Mouse (Mus musculus) kidney, embryonic 14.5 days (tissue): ENCODE measurements around the gene Srf. TPM values are rescaled to one million over a fixed set of nuclear protein-coding genes. Genes with fewer than 3 reads are reported as not detected.
A peak's percentile ranks its signal among the peaks of the same experiment; 100 is the strongest.
"Not testable (repeated sequence)": the region's sequence is repeated elsewhere in the genome, so short reads cannot be mapped to it uniquely, and the experiment has no call there.

Source experiments
- ATAC-seq: fragments of 200-750 bp; cut with Nextera tagmentation; 2 replicates; pipeline ENCODE4 v1.8.0; 2017; ENCODE audit warnings: moderate number of reproducible peaks, mild to moderate bottlenecking, moderate TSS enrichment, moderate library complexity; ENCODE audit not compliant: low FRiP score, low TSS enrichment
- H3K27ac ChIP-seq: fragments of 300-500 bp; sonication (generic); 2 replicates; pipeline ENCODE4 v1.5.1; 2014; ENCODE audit warnings: low read depth, mild to moderate bottlenecking, low read length, moderate library complexity, mixed read lengths
- H3K27me3 ChIP-seq: fragments of 300-500 bp; sonication (generic); 2 replicates; pipeline ENCODE4 v1.6.1; 2014; ENCODE audit warnings: mild to moderate bottlenecking, low read length; ENCODE audit not compliant: control insufficient read depth, insufficient read depth
- H3K36me3 ChIP-seq: fragments of 300-500 bp; sonication (generic); 2 replicates; pipeline ENCODE4 v1.6.1; 2014; ENCODE audit warnings: low read length, mixed read lengths; ENCODE audit not compliant: control insufficient read depth, insufficient read depth
- H3K4me1 ChIP-seq: fragments of 300-500 bp; sonication (generic); 2 replicates; pipeline ENCODE4 v1.6.1; 2014; ENCODE audit warnings: low read length, mixed read lengths; ENCODE audit not compliant: control insufficient read depth, insufficient read depth
- H3K4me2 ChIP-seq: fragments of 300-500 bp; sonication (generic); replicated peaks from 2 replicates; pipeline ENCODE4 v1.6.1; 2014; ENCODE audit warnings: low read depth, mild to moderate bottlenecking, low read length
- H3K4me3 ChIP-seq: fragments of 300-500 bp; sonication (generic); 2 replicates; pipeline ENCODE4 v1.5.1; 2014; ENCODE audit warnings: mild to moderate bottlenecking, low read length
- H3K9ac ChIP-seq: fragments of 300-500 bp; sonication (generic); 2 replicates; pipeline ENCODE4 v1.6.1; 2014; ENCODE audit warnings: low read depth, mild to moderate bottlenecking, low read length, moderate library complexity
- H3K9me3 ChIP-seq: fragments of 300-500 bp; sonication (generic); 2 replicates; pipeline ENCODE4 v1.6.1; 2016; ENCODE audit warnings: low read length; ENCODE audit not compliant: control insufficient read depth
- WGBS: fragments of 180-500 bp; shearing (Covaris S2); extraction: QIAGEN DNeasy Blood & Tissue Kit; methylation state at CpG from one replicate; pipeline ENCODE4 v1.1.7; 2014; 5-methylcytosine and 5-hydroxymethylcytosine counted together
- polyA plus RNA-seq: library from polyadenylated mRNA; unstranded; fragments of >200 nt; fragmentation: Nextera tagmentation; extraction: Ambion mirVana; gene quantifications from 2 replicates; pipeline ENCODE4 v1.2.1, GENCODE M21; 2014

Gene Srf
- polyA plus RNA-seq, 1 experiment from 2014 or later, result 10.3 TPM

DNA sequence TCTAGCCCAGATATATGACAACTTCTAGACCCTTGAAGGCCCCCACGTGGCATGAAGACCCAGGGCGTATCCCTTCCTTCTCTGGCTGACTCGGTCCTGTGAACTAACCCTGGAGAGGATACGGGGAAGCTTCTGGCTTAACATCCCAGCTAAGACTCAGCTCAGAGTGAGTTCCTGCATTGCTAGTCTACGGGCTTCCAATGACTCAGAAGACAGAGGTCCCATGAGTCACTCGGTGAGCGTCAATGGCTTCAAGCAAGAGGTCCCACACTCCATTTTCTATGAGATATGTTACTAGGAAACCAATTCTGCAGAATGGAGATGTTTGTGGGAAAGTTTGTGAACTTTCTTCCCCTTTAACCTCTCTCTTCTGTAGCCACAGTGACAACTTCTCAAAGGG lies 18.6 kb upstream of the Srf start:
- Histone ChIP-seq H3K36me3 (peaks cover 88% of the 10 kb centered on the region), H3K27ac (no peak overlapping the region), H3K4me3 (no peak overlapping the region), H3K27me3 (no peaks in the 10 kb centered on the region), H3K9me3 (no peaks in the 10 kb centered on the region), H3K4me2 (no peak overlapping the region), H3K4me1 (no peaks in the 10 kb centered on the region), H3K9ac (no peak overlapping the region)
- no peak for ATAC-seq
- WGBS, result 90% methylated on average over 7 of the region's 7 CpGs

DNA sequence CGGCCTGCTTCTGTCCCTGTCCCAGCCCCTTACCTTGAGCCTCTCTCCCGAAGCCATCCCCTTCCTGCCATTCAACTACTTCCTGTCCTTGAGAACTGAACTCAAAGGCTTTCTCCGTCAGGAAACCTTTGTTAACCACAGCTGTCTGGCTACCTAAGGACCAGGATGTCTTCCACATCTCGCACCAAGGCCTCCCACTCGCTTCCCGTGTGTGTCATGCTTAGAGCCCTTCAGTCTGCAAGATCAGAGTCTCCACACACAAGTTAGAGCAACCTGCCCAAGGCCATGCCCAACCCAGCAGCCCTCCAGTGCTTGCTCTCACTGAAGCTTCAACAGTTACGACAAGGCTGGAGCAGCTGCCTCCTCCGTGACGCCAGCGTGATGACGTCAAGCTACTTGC lies 15.0 kb upstream of the Srf start:
- 79% methylated on average over 11 of the region's 11 CpGs for WGBS
- no peak overlapping the region for H3K4me2 ChIP-seq
- no peaks in the 10 kb centered on the region for H3K4me1 ChIP-seq
- no peak overlapping the region for H3K9ac ChIP-seq
- H3K27me3 ChIP-seq, result no peaks in the 10 kb centered on the region
- no peaks in the 10 kb centered on the region for H3K9me3 ChIP-seq
- no peak overlapping the region for H3K4me3 ChIP-seq
- no peak overlapping the region for H3K27ac ChIP-seq
- no peak for ATAC-seq
- peaks cover 94% of the 10 kb centered on the region for H3K36me3 ChIP-seq

DNA sequence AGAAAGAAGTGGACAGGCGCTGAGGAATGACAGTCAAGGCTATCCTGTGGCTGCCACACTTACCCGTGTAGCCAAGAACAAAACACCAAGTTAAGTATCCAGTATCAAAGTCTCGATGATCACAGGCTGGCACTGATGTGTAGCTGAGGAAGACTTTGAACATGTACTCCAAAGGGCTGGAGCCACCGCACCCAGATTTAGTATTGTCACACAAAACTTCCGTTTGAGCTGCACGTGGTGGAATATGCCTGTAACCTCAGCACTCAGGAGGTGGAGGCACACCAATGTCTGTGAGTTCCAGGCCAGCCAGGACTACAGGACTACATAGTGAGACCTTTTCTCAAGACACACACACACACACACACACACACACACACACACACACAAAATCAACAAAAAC lies 3.2 kb upstream of the Srf start:
- Histone ChIP-seq H3K9me3 (no peaks in the 10 kb centered on the region), H3K4me3 (no peak overlapping the region), H3K4me2 (no peak overlapping the region), H3K9ac (no peak overlapping the region), H3K27ac (no peak overlapping the region), H3K4me1 (peaks cover 8% of the 10 kb centered on the region), H3K27me3 (no peaks in the 10 kb centered on the region), H3K36me3 (peaks cover 7% of the 10 kb centered on the region)
- WGBS, result 92% methylated on average over 6 of the region's 6 CpGs
- no peak for ATAC-seq

DNA sequence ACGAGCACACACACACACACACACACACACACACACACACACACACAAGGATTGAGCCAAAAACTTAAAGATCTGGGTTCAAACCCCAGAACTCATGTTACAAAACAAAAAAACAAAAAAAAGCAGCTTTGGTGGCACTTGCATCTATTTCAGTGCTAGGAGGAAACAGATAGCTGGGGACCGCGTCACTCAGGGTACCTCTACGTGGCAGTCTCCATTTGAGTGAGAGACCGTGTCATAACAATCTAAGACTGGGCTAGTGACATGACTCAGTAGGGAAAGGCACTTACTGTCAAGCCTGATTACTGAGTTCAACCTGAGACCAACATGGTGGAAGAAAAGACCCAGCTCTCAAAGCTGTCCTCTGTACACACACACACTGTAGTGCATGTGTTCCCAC lies 2.2 kb upstream of the Srf start:
- H3K4me3 ChIP-seq, result no peak overlapping the region
- H3K9ac ChIP-seq, result no peak overlapping the region
- 93% methylated on average over 5 of the region's 5 CpGs for WGBS
- peaks cover 18% of the 10 kb centered on the region for H3K4me1 ChIP-seq
- no peak for ATAC-seq
- no peaks in the 10 kb centered on the region for H3K27me3 ChIP-seq
- H3K27ac ChIP-seq, result no peak overlapping the region
- no peak overlapping the region for H3K4me2 ChIP-seq
- H3K9me3 ChIP-seq, result no peaks in the 10 kb centered on the region; the same call in 1 of the 2 replicates
- no peaks in the 10 kb centered on the region; the same call in 1 of the 2 replicates for H3K36me3 ChIP-seq

DNA sequence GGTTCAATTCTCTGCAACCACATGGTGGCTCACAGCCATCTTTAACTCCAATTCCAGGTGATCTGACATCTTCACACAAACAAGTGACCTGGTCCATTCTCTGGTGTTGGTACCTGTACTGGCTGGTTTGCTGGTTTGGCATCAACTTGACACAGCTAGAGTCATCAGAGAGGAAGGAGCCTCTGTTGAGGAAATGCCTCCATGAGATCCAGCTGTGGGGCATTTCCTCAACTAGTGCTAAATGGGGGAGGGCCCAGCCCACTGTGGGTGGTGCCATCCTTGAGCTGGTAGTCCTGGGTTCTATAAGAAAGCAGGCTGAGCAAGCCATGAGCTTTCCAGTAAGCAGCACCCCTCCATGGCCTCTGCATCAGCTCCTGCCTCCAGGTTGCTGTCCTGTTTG lies 1.3 kb upstream of the Srf start:
- peaks cover 24% of the 10 kb centered on the region for H3K4me1 ChIP-seq
- 0 out of 2 replicates have a peak overlapping the region, but pooled peaks have one; percentile 74 for H3K4me2 ChIP-seq
- not testable (repeated sequence) for H3K27me3 ChIP-seq, ATAC-seq, H3K9me3 ChIP-seq, H3K4me3 ChIP-seq, H3K36me3 ChIP-seq
- peak overlapping the region; percentile 90; the same call in 1 of the 2 replicates for H3K27ac ChIP-seq
- H3K9ac ChIP-seq, result 0 out of 2 replicates have a peak overlapping the region, but pooled peaks have one; percentile 53

DNA sequence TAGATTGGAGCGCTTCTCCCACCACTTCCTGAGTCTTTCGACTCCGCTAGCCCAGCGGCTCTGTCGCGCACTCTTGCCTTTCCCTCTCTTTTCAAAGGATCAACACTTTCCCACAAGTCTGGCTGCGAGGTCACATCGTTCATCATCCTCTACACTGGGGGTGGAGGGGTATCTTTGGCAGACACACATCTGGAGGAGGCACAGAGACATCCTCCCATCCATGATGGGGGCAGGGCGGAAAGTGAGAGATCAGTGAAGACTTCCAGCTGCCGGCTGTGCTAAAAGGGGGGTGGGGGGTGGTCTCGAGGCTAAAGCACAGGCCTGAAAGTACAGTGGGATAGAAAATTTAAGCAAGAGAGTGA lies 590 bp upstream of the Srf start:
- Histone ChIP-seq H3K4me3 (peak overlapping the region; percentile 99), H3K4me1 (peaks cover 28% of the 10 kb centered on the region), H3K27ac (peak overlapping the region; percentile 90), H3K4me2 (peak overlapping the region; percentile 74), H3K27me3 (no peaks in the 10 kb centered on the region), H3K9me3 (no peaks in the 10 kb centered on the region; the same call in 1 of the 2 replicates), H3K36me3 (peaks cover 8% of the 10 kb centered on the region), H3K9ac (peak overlapping the region; percentile 53)
- under 1% methylated on average over 11 of the region's 11 CpGs for WGBS
- ATAC-seq, result peak; percentile 37

DNA sequence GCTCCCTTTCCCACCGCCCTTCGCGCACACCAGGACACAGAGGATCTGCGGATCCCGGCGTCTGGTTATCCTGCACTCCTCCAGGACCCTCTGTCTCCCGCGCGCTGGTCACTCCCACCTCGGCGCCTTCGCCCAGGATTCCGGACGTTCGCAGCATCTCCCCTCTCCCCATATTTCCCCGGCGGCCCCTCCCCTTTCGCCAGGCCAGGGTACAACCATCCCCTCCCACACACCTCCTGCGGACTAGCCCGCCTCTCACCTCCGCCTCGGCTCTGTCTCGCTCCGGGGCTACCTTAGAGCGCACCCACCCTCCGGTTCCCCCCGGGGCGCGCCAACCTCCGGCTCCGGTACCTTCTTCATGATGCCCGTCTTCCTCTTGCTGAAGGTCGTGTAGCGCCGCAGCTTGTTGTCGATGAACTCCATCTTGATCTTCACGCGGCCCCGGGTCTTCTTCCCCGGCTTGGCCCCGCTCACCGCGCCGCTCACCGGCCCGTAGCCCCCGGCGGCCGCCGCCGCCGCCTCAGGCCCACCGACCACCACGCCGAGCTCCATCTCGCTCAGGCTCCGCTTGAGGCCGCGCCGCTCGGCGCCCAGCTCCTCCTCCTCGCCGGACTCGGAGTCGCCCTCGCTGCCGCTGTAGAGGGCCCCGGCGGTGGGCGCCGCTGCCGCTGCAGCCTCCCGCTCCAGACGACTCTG lies 850 bp downstream of the Srf start:
- WGBS, result under 1% methylated on average over 72 of the region's 75 CpGs
- H3K4me3 ChIP-seq, result peak overlapping the region; percentile 99
- peaks cover 28% of the 10 kb centered on the region for H3K4me1 ChIP-seq
- H3K9ac ChIP-seq, result peak overlapping the region; percentile 99
- H3K9me3 ChIP-seq, result no peaks in the 10 kb centered on the region; the same call in 1 of the 2 replicates
- H3K27me3 ChIP-seq, result no peaks in the 10 kb centered on the region
- peak overlapping the region; percentile 90 for H3K27ac ChIP-seq
- peak overlapping the region; percentile 74 for H3K4me2 ChIP-seq
- no peak for ATAC-seq
- peaks cover 23% of the 10 kb centered on the region for H3K36me3 ChIP-seq

DNA sequence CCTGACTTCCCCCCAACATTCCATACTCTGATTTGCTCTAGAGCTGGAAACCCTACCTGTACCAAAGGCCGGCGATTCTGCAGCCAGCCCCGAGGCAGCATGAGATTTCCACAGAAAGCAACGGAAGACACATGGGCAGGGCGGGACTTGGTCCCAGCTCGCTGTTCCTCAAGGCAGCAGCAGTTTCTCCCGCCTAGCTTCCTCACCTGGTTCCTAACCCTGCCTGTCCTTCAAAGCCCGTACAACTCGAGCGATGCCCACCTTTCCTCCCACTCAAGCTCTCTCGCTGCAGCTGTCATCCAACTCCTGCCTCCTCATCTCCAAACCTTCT lies 1.4 kb downstream of the Srf start:
- Histone ChIP-seq H3K27me3 (no peaks in the 10 kb centered on the region), H3K4me2 (peak overlapping the region; percentile 74), H3K27ac (peak overlapping the region; percentile 90; the same call in 1 of the 2 replicates), H3K4me3 (peak overlapping the region; percentile 99), H3K9me3 (no peaks in the 10 kb centered on the region; the same call in 1 of the 2 replicates), H3K9ac (peak overlapping the region; percentile 99), H3K36me3 (peaks cover 28% of the 10 kb centered on the region), H3K4me1 (peaks cover 28% of the 10 kb centered on the region)
- no peak for ATAC-seq
- WGBS, result under 1% methylated on average over 11 of the region's 11 CpGs

DNA sequence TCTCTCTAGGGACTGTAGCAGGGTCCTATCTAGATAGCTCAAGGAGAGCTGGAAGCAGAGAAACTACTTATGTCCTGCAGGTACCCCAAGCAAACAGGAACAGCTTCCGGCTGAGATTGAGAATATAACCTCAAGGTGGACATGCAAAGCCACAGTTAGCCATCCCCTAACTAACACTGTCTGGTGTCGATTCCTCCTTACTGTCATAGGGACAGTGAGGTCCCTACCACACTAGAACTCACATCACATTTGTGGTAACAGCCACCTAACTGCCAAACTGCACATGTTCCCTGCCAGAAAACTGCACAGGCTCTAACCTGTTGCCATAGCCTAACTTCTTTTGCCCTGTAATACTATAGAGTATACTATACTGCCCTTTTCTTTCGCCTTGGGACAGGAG lies 2.0 kb downstream of the Srf start:
- H3K27ac ChIP-seq, result no peak overlapping the region; the same call in 1 of the 2 replicates
- no peaks in the 10 kb centered on the region for H3K27me3 ChIP-seq
- peak overlapping the region; percentile 99 for H3K4me3 ChIP-seq
- ATAC-seq, result no peak
- H3K4me1 ChIP-seq, result peaks cover 28% of the 10 kb centered on the region
- peak overlapping the region; percentile 99; the same call in 1 of the 2 replicates for H3K9ac ChIP-seq
- H3K4me2 ChIP-seq, result peak overlapping the region; percentile 74
- peaks cover 33% of the 10 kb centered on the region for H3K36me3 ChIP-seq
- no peaks in the 10 kb centered on the region; the same call in 1 of the 2 replicates for H3K9me3 ChIP-seq
- 62% methylated on average over 3 of the region's 3 CpGs for WGBS
